Mouse (Mus musculus) retina, postnatal 1 day (tissue): Measurements from ENCODE around the gene Ivns1abp.
A peak's percentile ranks its signal among the peaks of the same experiment; 100 is the strongest.
"Not testable (repeated sequence)": the region's sequence is repeated elsewhere in the genome, so short reads cannot be mapped to it uniquely, and the experiment has no call there.

Experiments used
- DNase-seq: peaks from one replicate; pipeline ENCODE4 v3.0.0-alpha.2; 2012

Ivns1abp gene

GRCm38 (mm10) chr1:151342968-151343367, 1.3 kb upstream of the Ivns1abp start:
- peak; percentile 47 for DNase-seq

GRCm38 (mm10) chr1:151343571-151344282, 550 bp upstream of the Ivns1abp start:
- peak; percentile 36 for DNase-seq

DNA sequence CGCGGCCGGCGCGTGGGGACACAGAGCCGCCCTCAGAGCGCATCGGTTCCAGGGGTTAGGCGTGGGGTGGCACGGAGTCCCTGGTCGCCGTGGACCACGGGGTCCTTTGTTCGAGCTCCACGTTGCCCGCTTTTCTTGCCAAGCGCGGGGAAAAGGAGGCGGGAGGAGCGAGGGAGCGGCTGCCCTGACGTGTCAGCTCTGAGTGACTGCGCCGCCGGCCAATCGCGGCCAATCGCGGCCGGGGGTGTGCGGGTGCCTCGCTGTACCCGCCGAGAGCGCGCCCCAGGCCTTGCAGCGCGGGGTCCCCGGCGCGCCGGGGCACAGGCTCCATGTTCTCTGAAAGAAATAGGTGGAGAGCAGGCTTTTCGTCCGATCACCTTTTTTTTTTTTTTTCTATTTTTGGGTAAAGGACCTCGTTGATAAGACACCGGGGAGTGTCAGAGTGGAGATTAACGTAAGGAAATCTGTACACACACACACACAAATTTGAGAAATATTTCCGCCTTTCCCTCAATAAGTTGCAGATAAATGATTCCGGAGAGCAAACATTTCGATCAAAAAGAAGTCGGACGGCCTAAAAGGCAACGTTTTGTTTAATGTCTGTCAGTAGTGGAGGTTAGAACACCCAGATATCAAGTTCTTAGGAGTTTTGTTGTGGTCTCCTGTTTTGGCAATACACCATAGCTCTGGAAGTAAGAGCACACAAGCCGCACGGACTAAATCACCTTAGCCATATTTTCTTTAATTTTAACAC, 1.0 kb downstream of the Ivns1abp start:
- DNase-seq: peak; percentile 95

DNA sequence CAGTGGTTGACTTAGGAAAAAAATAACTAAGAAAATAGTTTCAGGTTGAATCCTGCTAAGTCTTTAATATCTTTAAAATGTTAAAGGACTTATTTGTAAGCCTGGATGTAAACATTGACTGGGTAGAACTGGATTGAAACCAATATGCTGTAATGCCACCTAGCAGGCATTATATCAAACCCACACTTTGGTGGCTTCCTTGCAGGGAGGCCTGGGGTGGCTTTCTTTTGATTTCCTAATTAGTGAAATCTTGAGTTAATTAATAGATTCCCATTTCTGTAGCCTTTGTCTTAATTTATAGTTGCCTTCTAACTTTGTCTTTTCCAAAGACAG, 1.6 kb downstream of the Ivns1abp start:
- DNase-seq: no peak

- DNase-seq: no peak
These were observed 2.4 kb downstream of the Ivns1abp start for GRCm38 (mm10) chr1:151346681-151347127.

- DNase-seq: not testable (repeated sequence)
These were observed 4.0 kb downstream of the Ivns1abp start for GRCm38 (mm10) chr1:151348293-151348692.

GRCm38 (mm10) chr1:151352911-151353310, 8.6 kb downstream of the Ivns1abp start:
- peak; percentile 47 for DNase-seq

DNA sequence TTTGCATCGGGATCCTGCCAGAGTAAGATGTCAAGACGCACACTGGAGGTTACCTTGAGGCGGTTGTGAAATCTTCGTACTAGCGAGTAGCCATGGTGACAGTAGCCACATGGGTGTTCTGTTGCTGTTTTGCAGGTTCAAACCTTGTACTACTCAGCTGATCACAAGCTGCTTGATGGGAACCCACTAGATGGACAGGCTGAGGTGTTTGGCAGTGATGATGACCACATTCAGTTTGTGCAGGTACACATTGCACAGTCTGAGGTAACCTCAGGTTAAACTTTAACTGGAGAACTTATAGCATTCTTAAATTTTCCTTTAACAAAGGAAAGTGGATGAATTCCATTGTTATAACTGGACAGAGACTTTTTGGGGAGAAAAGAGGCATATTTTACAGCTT, 11.7 kb downstream of the Ivns1abp start:
- DNase-seq: no peak

GRCm38 (mm10) chr1:151359374-151359773, 15.1 kb downstream of the Ivns1abp start:
- DNase-seq: no peak

DNA sequence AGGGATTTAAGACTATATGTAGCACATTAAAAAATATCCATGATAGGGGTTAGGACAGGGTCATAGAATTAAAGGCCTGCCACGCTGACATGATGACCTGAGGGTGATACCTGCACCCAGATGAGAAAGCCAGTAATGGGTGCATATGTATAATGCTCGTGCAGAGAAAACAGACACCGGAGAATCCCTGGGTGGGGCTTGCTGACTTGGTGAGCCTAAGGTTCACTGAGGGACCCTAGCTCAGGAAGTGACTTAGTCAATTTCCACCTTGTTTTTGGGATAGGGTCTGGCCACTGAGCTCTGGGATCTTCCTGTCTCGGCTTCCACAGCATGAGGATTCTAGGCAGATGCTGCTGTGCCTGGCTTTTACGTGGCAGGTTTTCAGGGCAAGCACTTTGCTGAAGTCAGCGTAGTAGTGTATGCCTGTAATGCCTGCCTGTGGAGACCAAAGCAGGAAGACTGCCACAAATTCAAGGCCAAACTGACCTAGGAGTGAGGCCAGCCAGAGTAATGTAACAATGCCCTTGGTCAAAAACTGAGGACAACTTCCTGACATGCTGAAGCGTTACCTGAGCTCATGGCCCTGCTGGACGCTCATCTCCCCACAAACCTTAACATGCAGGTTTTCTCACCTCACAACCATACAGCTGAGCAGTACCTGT, 22.8 kb downstream of the Ivns1abp start:
- DNase-seq: no peak

DNA sequence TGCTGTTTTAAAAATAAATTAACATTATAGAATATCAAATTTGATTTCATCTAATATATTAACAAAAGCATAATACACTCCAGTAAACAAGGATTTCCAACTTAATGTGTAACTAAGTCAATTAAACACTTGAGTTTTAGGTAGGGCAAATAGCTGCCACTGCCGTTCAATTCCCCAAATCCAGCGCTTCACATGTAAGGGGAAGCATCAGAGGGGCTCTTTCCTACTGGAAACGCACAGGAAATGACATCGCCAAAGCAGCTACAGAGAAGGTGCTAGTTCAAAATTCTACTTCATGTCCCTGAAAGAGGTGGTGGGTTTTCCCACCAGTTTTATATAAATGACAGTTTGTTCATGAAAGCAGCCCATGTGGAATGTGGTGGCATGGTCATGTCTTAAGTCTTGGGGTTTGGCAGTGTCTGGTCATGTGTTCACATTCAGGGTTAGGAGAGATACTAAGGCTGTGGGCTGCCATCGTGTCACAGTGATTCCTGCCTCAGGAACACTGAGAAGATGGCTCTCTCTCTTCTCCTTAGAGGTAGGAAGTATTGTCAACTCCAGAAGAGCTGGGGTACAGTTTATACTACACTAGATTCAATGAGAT, 23.5 kb downstream of the Ivns1abp start:
- no peak for DNase-seq

DNA sequence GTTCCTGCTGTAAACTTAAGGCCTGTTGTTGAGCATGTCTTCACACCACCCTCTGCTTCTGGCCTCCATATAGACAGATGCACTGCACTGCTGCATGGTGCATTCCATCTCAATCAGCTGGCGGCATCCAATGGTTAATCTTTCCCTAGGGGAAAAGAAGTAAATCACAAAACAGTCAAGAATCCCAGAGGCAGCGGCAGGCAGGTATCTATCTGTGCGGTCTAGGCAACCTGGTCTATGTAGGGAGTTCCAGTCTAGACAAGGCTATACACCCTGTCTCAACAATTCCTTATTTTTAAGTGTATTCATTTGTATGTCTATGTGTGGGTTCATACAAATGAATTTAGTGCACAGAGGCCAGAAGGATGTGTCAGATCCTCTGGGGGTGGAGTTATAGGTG, 24.2 kb downstream of the Ivns1abp start:
- DNase-seq: no peak

- no peak for DNase-seq
These were observed 26.3 kb downstream of the Ivns1abp start for GRCm38 (mm10) chr1:151370573-151370972.

GRCm38 (mm10) chr1:151371543-151371942, 27.3 kb downstream of the Ivns1abp start:
- no peak for DNase-seq

DNA sequence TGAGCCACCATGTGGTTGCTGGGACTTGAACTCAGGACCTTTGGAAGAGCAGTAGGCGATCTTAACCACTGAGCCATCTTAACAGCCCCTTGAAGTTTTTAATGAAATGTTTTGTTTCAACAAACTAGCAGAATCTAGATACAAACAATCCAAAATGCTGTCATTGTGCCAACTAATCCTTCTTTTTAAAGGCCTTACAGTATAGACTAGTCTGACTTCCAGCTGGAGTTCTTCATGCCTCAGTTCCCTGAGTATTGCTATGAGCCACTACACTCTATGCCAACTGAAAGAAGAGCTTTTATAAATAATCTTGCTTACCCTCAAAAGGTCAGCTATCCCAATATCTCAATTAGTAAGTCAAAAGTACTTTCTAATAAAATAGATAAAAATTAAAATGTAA, 28.5 kb downstream of the Ivns1abp start:
- DNase-seq: no peak

- DNase-seq: peak; percentile 28
These were observed 33.1 kb downstream of the Ivns1abp start for GRCm38 (mm10) chr1:151377353-151377752.

DNA sequence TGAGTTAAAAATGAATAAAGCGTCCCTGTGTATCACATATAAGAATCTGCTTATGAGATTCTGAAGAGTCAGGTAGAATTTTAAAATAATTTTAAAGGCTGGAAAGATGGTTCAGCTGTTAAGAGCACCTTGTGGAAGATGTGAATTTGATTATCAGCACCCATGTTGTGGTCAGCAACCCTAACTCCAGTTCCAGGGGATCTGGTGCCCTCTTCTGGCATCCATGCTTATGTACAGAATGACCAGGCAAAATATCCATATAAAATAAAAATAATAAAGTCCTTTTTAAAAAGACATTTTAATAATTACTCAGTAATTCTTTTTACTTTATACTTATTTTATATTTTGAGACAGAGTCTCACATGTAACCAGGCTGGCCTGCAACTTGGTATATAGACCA, 45.8 kb downstream of the Ivns1abp start:
- DNase-seq: peak; percentile 18

GRCm38 (mm10) chr1:151409827-151410226, 65.5 kb downstream of the Ivns1abp start:
- DNase-seq: no peak
